Mouse (Mus musculus): ENCODE measurements around the gene Kcnj9.

DNA sequence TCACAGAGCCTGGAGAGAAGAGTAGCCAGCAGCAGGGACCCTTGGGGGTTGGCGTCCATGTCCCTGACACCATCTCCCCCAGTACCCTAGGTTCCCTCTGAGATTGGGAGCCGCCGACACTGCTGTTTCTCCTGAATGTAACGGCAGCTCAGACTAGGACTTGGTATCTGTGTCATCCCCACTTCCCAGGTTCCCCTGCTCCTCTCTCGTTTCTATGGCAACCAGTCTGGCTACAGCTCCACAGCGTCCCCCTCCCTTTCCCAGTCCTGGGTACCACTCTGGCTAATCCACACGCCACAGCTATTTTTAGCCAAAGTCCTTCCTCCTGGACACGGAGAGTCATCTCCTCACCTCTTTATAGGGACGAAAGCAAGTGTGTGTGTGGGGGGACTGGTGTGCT lies at the start of gene Kcnj9:
- TF ChIP-seq CTCF (IDR thresholded peaks at IDR 0.05; ENCODE audit: extremely low read depth, insufficient read depth, low read length) (no peak), POLR2A (IDR thresholded peaks at IDR 0.05; ENCODE audit: extremely low read depth, insufficient read depth, low read length) (peak; percentile 98)

Measured in cortical plate, adult 2 months (tissue).